Mouse (Mus musculus): Measurements from ENCODE around the gene Ctu2. TPM values are rescaled to one million over a fixed set of nuclear protein-coding genes. Genes with fewer than 3 reads are reported as not detected.
A peak's percentile ranks its signal among the peaks of the same experiment; 100 is the strongest.

Ctu2 gene
- polyA plus RNA-seq, 1 experiment from 2014 or later, result 83.2 TPM

GRCm38 (mm10) chr8:122454409-122454808, 21.5 kb upstream of the Ctu2 start:
- Histone ChIP-seq H3K27me3 (peaks cover 34% of the 10 kb centered on the region), H3K27ac (no peak overlapping the region), H3K4me1 (no peaks in the 10 kb centered on the region), H3K36me3 (replicated peaks) (no peaks in the 10 kb centered on the region), H3K9ac (no peak overlapping the region), H3K4me3 (replicated peaks) (no peak overlapping the region), H3K4me2 (no peak overlapping the region), H3K9me3 (no peaks in the 10 kb centered on the region)
- 90% methylated on average over 6 of the region's 6 CpGs for WGBS
- no peak for ATAC-seq (ENCODE audit: low FRiP score)

GRCm38 (mm10) chr8:122457171-122457570, 18.8 kb upstream of the Ctu2 start:
- Histone ChIP-seq H3K4me3 (replicated peaks) (no peak overlapping the region), H3K27me3 (peaks cover 61% of the 10 kb centered on the region), H3K9ac (no peak overlapping the region), H3K27ac (no peak overlapping the region), H3K36me3 (replicated peaks) (no peaks in the 10 kb centered on the region), H3K4me2 (no peak overlapping the region), H3K4me1 (peaks cover 15% of the 10 kb centered on the region), H3K9me3 (no peaks in the 10 kb centered on the region)
- no peak for ATAC-seq (ENCODE audit: low FRiP score)
- WGBS, result 73% methylated on average over 11 of the region's 11 CpGs

GRCm38 (mm10) chr8:122459218-122459900, 16.6 kb upstream of the Ctu2 start:
- WGBS, result 53% methylated on average over 6 of the region's 6 CpGs

GRCm38 (mm10) chr8:122459990-122460389, 16.0 kb upstream of the Ctu2 start:
- Histone ChIP-seq H3K4me3 (replicated peaks) (peak overlapping the region; percentile 37; the same call in 1 of the 2 replicates), H3K9ac (no peak overlapping the region)

More at GRCm38 (mm10) chr8:122459218-122459900, 16.6 kb upstream of the Ctu2 start:
- Histone ChIP-seq H3K9ac (no peak overlapping the region), H3K27me3 (peaks cover 82% of the 10 kb centered on the region), H3K36me3 (replicated peaks) (no peaks in the 10 kb centered on the region), H3K4me1 (peaks cover 15% of the 10 kb centered on the region), H3K4me3 (replicated peaks) (no peak overlapping the region), H3K27ac (no peak overlapping the region), H3K9me3 (no peaks in the 10 kb centered on the region), H3K4me2 (no peak overlapping the region)
- no peak for ATAC-seq (ENCODE audit: low FRiP score)

GRCm38 (mm10) chr8:122460524-122461472, 15.1 kb upstream of the Ctu2 start, which contains the start of gene Snai3:
Gene Snai3 (minus strand): TSS chr8:122460733.
- Histone ChIP-seq H3K4me2 (peak within 1 kb of the TSS; percentile 65), H3K9me3 (no peaks in the 10 kb centered on the region), H3K27me3 (peaks cover 82% of the 10 kb centered on the region), H3K4me1 (peaks cover 15% of the 10 kb centered on the region), H3K36me3 (replicated peaks) (no peaks in the 10 kb centered on the region), H3K4me3 (replicated peaks) (peak within 1 kb of the TSS; percentile 37), H3K27ac (no peak within 1 kb of the TSS), H3K9ac (peak within 1 kb of the TSS; percentile 40; the same call in 1 of the 2 replicates)
- WGBS, result 2% methylated on average over 55 of the region's 56 CpGs
- ATAC-seq (ENCODE audit: low FRiP score), result peak; percentile 64

More at GRCm38 (mm10) chr8:122459990-122460389, 16.0 kb upstream of the Ctu2 start:
- WGBS, result 30% methylated on average over 7 of the region's 7 CpGs
- Histone ChIP-seq H3K27ac (no peak overlapping the region), H3K4me2 (peak overlapping the region; percentile 65), H3K36me3 (replicated peaks) (no peaks in the 10 kb centered on the region), H3K9me3 (no peaks in the 10 kb centered on the region), H3K4me1 (peaks cover 15% of the 10 kb centered on the region), H3K27me3 (peaks cover 82% of the 10 kb centered on the region)
- ATAC-seq (ENCODE audit: low FRiP score), result no peak

- Histone ChIP-seq H3K9me3 (no peaks in the 10 kb centered on the region), H3K4me2 (no peak overlapping the region), H3K36me3 (replicated peaks) (peaks cover 4% of the 10 kb centered on the region), H3K4me3 (replicated peaks) (no peak overlapping the region), H3K4me1 (peaks cover 15% of the 10 kb centered on the region), H3K27ac (0 out of 2 replicates have a peak overlapping the region, but pooled peaks have one; percentile 14), H3K9ac (no peak overlapping the region), H3K27me3 (peaks cover 75% of the 10 kb centered on the region)
- ATAC-seq (ENCODE audit: low FRiP score), result no peak
- WGBS, result 62% methylated on average over 11 of the region's 11 CpGs
These were observed 14.3 kb upstream of the Ctu2 start for GRCm38 (mm10) chr8:122461473-122462148.

- ATAC-seq (ENCODE audit: low FRiP score), result no peak
- Histone ChIP-seq H3K4me1 (peaks cover 15% of the 10 kb centered on the region), H3K4me2 (no peak overlapping the region), H3K27me3 (peaks cover 66% of the 10 kb centered on the region), H3K27ac (no peak overlapping the region), H3K36me3 (replicated peaks) (peaks cover 13% of the 10 kb centered on the region), H3K9me3 (no peaks in the 10 kb centered on the region), H3K9ac (no peak overlapping the region), H3K4me3 (replicated peaks) (no peak overlapping the region)
- WGBS, result 74% methylated on average over 8 of the region's 8 CpGs
These were observed 13.4 kb upstream of the Ctu2 start for GRCm38 (mm10) chr8:122462510-122462909.

GRCm38 (mm10) chr8:122463651-122464640, 12.0 kb upstream of the Ctu2 start:
- Histone ChIP-seq H3K9ac (no peak overlapping the region), H3K27ac (no peak overlapping the region), H3K4me2 (no peak overlapping the region), H3K4me3 (replicated peaks) (no peak overlapping the region), H3K27me3 (peaks cover 52% of the 10 kb centered on the region), H3K36me3 (replicated peaks) (peaks cover 25% of the 10 kb centered on the region), H3K9me3 (no peaks in the 10 kb centered on the region), H3K4me1 (peaks cover 15% of the 10 kb centered on the region)
- 71% methylated on average over 12 of the region's 12 CpGs for WGBS
- ATAC-seq (ENCODE audit: low FRiP score), result no peak

GRCm38 (mm10) chr8:122464985-122465384, 11.0 kb upstream of the Ctu2 start:
- Histone ChIP-seq H3K27me3 (peaks cover 42% of the 10 kb centered on the region), H3K4me2 (no peak overlapping the region), H3K9me3 (no peaks in the 10 kb centered on the region), H3K36me3 (replicated peaks) (peaks cover 35% of the 10 kb centered on the region), H3K4me1 (peaks cover 13% of the 10 kb centered on the region), H3K9ac (no peak overlapping the region), H3K4me3 (replicated peaks) (no peak overlapping the region), H3K27ac (no peak overlapping the region)
- WGBS, result 73% methylated on average over 7 of the region's 7 CpGs
- ATAC-seq (ENCODE audit: low FRiP score), result no peak

- Histone ChIP-seq H3K27ac (no peak overlapping the region), H3K4me2 (no peak overlapping the region), H3K36me3 (replicated peaks) (peaks cover 43% of the 10 kb centered on the region), H3K4me3 (replicated peaks) (no peak overlapping the region), H3K4me1 (no peaks in the 10 kb centered on the region), H3K27me3 (peaks cover 14% of the 10 kb centered on the region), H3K9ac (no peak overlapping the region), H3K9me3 (no peaks in the 10 kb centered on the region)
- WGBS, result 92% methylated on average over 13 of the region's 13 CpGs
- ATAC-seq (ENCODE audit: low FRiP score), result no peak
These were observed 8.1 kb upstream of the Ctu2 start for GRCm38 (mm10) chr8:122467816-122468215.

- H3K4me2 ChIP-seq, result no peak overlapping the region
- H3K9me3 ChIP-seq, result no peaks in the 10 kb centered on the region
- WGBS, result 85% methylated on average over 6 of the region's 6 CpGs
- H3K4me1 ChIP-seq, result peaks cover 4% of the 10 kb centered on the region
- H3K27ac ChIP-seq, result no peak overlapping the region
- ATAC-seq (ENCODE audit: low FRiP score), result no peak
- H3K36me3 ChIP-seq (replicated peaks), result peaks cover 56% of the 10 kb centered on the region
- H3K27me3 ChIP-seq, result no peaks in the 10 kb centered on the region
- no peak overlapping the region for H3K9ac ChIP-seq
- H3K4me3 ChIP-seq (replicated peaks), result no peak overlapping the region
These were observed 6.5 kb upstream of the Ctu2 start for GRCm38 (mm10) chr8:122469407-122469806.
